Mouse (Mus musculus) heart, postnatal 0 days (tissue): Measurements from ENCODE around the gene Aebp1.

Experiments
- CTCF ChIP-seq: IDR thresholded peaks from 2 replicates; pipeline ENCODE4 v1.5.1; 2016; ENCODE audit warnings: antibody characterized with exemption, control low read depth, low read depth
- EP300 ChIP-seq: IDR thresholded peaks from 2 replicates; pipeline ENCODE4 v1.6.1; 2016; ENCODE audit warnings: antibody characterized with exemption, low read depth

DNA sequence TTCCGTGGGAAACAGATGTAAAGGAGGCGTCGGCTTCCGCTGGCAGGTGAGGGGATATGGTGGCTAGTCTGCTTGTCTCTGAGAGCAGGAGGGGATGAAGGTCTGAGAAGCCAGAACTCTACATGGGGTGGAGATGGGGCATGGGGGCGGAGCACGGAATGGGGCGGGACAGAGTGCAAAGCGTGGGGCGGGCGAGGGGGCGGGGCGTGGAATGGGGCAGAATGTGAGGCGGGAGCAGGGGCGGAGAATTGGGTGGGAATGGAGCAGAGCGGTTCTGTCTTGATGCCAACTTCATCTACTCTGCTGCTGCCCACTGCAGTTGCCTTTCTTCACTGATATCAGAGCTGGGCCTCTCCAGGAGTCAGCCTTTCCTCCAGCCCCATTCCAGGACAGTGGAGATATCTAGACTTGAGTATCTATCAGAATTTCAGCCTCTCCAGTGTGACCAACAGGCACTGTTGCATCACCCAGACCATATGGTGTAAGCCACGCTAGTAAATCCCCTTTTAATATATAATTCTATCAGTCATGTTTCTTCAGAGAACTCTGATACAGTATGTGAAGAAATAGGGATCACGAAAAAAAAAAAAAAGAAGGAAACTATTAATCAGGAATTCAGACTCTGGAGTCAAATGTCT lies 58.7 kb downstream of the Aebp1 start:
- TF ChIP-seq CTCF = no peak
- TF ChIP-seq EP300 = no peak
